Mouse (Mus musculus): ENCODE measurements at regions not wholly inside any gene's neighbourhood (a gene's known extent, or its start where the extent isn't known, plus 50 kb on each side); places are given as distances from the start of the nearest gene placed in this dataset.
A peak's percentile ranks its signal among the peaks of the same experiment; 100 is the strongest.

GRCm38 (mm10) chr13:48717036-48717435 is 54.2 kb downstream of the Barx1 start:
- DNase-seq (ENCODE audit: low spot score in 2 of 2) = no peak

GRCm38 (mm10) chr13:48717451-48717850 is 54.7 kb downstream of the Barx1 start:
- no peak for DNase-seq (ENCODE audit: low spot score in 2 of 2)

- DNase-seq (ENCODE audit: low spot score in 2 of 2) = no peak
These were observed 60.9 kb downstream of the Barx1 start for GRCm38 (mm10) chr13:48723676-48724075.

GRCm38 (mm10) chr13:48726430-48726829 is 63.6 kb downstream of the Barx1 start:
- DNase-seq (ENCODE audit: low spot score in 2 of 2) = peak in 1 of 2 experiments; percentile 17

- no peak for DNase-seq (ENCODE audit: low spot score in 2 of 2)
These were observed 68.5 kb downstream of the Barx1 start for GRCm38 (mm10) chr13:48731046-48731996.

- DNase-seq (ENCODE audit: low spot score in 2 of 2) = no peak
These were observed 69.5 kb downstream of the Barx1 start for GRCm38 (mm10) chr13:48732168-48732841.

GRCm38 (mm10) chr13:48734985-48735384 is 72.2 kb downstream of the Barx1 start:
- no peak for DNase-seq (ENCODE audit: low spot score in 2 of 2)

GRCm38 (mm10) chr13:48745566-48745965 is 82.8 kb downstream of the Barx1 start:
- DNase-seq (ENCODE audit: low spot score in 2 of 2) = no peak

GRCm38 (mm10) chr13:48746301-48746700 is 83.5 kb downstream of the Barx1 start:
- DNase-seq (ENCODE audit: low spot score in 2 of 2) = no peak
